Mouse (Mus musculus): ENCODE data around the gene Gm49369.

GRCm38 (mm10) chr7:142387419-142388148 lies 5.1 kb upstream of the Gm49369 start, which contains the start of gene Ctsd:
- TF ChIP-seq HCFC1 (IDR thresholded peaks at IDR 0.05; ENCODE audit: borderline replicate concordance, insufficient read depth, low read length) = no peak
- no peak for TF ChIP-seq ZC3H11A (IDR thresholded peaks at IDR 0.05; ENCODE audit: borderline replicate concordance, low read depth, low read length)

All from ES-E14 (cell line).